Mouse (Mus musculus) MEL (cell line): ENCODE measurements around the gene Atp6v1g2. TPM values are rescaled to one million over a fixed set of nuclear protein-coding genes. Genes with fewer than 3 reads are reported as not detected.

ENCODE experiments used
- DNase-seq: peaks from one replicate; pipeline ENCODE4 v3.0.0; 2011; ENCODE audit warnings: low read depth, low spot score
- H3K27ac ChIP-seq: 2 replicates; pipeline ENCODE4 v1.5.1; 2012; ENCODE audit warnings: low read depth, mild to moderate bottlenecking, control low read depth, low read length, moderate library complexity; ENCODE audit not compliant: control insufficient read depth
- H3K27me3 ChIP-seq, 2 experiments: fragments of 150-350 bp in 1 of 2; sonication (generic) in 1 of 2; 2 replicates each; pipeline ENCODE4 v1.6.1; 2012; ENCODE audit warnings: low read length in 2 of 2, mild to moderate bottlenecking in 2 of 2, improper control_type of control experiment in 1 of 2, moderate library complexity in 1 of 2; ENCODE audit not compliant: insufficient read depth in 2 of 2, control insufficient read depth in 1 of 2
- H3K36me3 ChIP-seq, 2 experiments: 2 replicates each; pipeline ENCODE4 v1.6.1; 2012 to 2014; ENCODE audit warnings: low read length in 2 of 2, improper control_type of control experiment in 1 of 2, inconsistent platforms in 1 of 2, mild to moderate bottlenecking in 1 of 2; ENCODE audit not compliant: insufficient read depth in 2 of 2, control insufficient read depth in 1 of 2
- H3K4me1 ChIP-seq, 2 experiments: fragments of 150-350 bp in 1 of 2; sonication (generic) in 1 of 2; 2 replicates each; pipeline ENCODE4 v1.6.1; 2012; ENCODE audit warnings: low read length in 2 of 2, improper control_type of control experiment in 1 of 2, mild to moderate bottlenecking in 1 of 2; ENCODE audit not compliant: insufficient read depth in 2 of 2, control insufficient read depth in 1 of 2
- H3K4me3 ChIP-seq, 2 experiments: fragments of 150-350 bp in 1 of 2; sonication (generic) in 1 of 2; 2 replicates each; pipeline ENCODE4 v1.5.1; 2012; ENCODE audit warnings: low read depth in 2 of 2, low read length in 2 of 2, mild to moderate bottlenecking in 2 of 2, moderate library complexity in 2 of 2, control low read depth in 1 of 2, improper control_type of control experiment in 1 of 2; ENCODE audit not compliant: control insufficient read depth in 1 of 2, insufficient read depth in 1 of 2
- H3K79me2 ChIP-seq: 2 replicates; pipeline ENCODE4 v1.6.1; 2012; ENCODE audit warnings: mild to moderate bottlenecking, low read length, moderate library complexity; ENCODE audit not compliant: control insufficient read depth, poor library complexity, insufficient read depth
- H3K9ac ChIP-seq: 2 replicates; pipeline ENCODE4 v1.6.1; 2012; ENCODE audit warnings: low read depth, mild to moderate bottlenecking, control low read depth, low read length, moderate library complexity; ENCODE audit not compliant: control insufficient read depth, poor library complexity, severe bottlenecking
- H3K9me3 ChIP-seq: fragments of 150-350 bp; sonication (generic); replicated peaks from 2 replicates; pipeline ENCODE4 v1.6.1; 2012; ENCODE audit warnings: mild to moderate bottlenecking, low read length, improper control_type of control experiment, moderate library complexity; ENCODE audit not compliant: insufficient read depth
- CHD1 ChIP-seq: IDR thresholded peaks from 2 replicates; pipeline ENCODE4 v1.6.1; 2012; ENCODE audit warnings: low read depth, mild to moderate bottlenecking, inconsistent platforms, low read length, improper control_type of control experiment
- ELF1 ChIP-seq: IDR thresholded peaks from 2 replicates; pipeline ENCODE4 v1.6.1; 2014; ENCODE audit warnings: low read depth, mild to moderate bottlenecking, inconsistent platforms, low read length, improper control_type of control experiment, moderate library complexity
- ETS1 ChIP-seq: IDR thresholded peaks from 2 replicates; pipeline ENCODE4 v1.6.1; 2012; ENCODE audit warnings: low read depth, mild to moderate bottlenecking, inconsistent platforms, low read length, improper control_type of control experiment, moderate library complexity
- GABPA ChIP-seq: IDR thresholded peaks from 2 replicates; pipeline ENCODE4 v1.6.1; 2012; ENCODE audit warnings: low read depth, mild to moderate bottlenecking, inconsistent platforms, low read length, improper control_type of control experiment, moderate library complexity
- JUND ChIP-seq: IDR thresholded peaks from 2 replicates; pipeline ENCODE4 v1.6.1; 2011; ENCODE audit warnings: low read depth, mild to moderate bottlenecking, improper control_type of control experiment, low read length
- MAX ChIP-seq: IDR thresholded peaks from 2 replicates; pipeline ENCODE4 v1.6.1; 2011; ENCODE audit warnings: low read length, improper control_type of control experiment
- MAZ ChIP-seq: IDR thresholded peaks from 2 replicates; pipeline ENCODE4 v1.6.1; 2012; ENCODE audit warnings: low read depth, mild to moderate bottlenecking, inconsistent platforms, low read length, improper control_type of control experiment
- MXI1 ChIP-seq: IDR thresholded peaks from 2 replicates; pipeline ENCODE4 v1.6.1; 2011; ENCODE audit warnings: mild to moderate bottlenecking, low read depth, low read length, improper control_type of control experiment
- MYC ChIP-seq: IDR thresholded peaks from 2 replicates; pipeline ENCODE4 v1.6.1; 2011; ENCODE audit warnings: low read depth, mild to moderate bottlenecking, low read length, improper control_type of control experiment, moderate library complexity
- POLR2AphosphoS5 ChIP-seq: IDR thresholded peaks from 2 replicates; pipeline ENCODE4 v1.6.1; 2012; ENCODE audit warnings: low read depth, borderline replicate concordance, mild to moderate bottlenecking, inconsistent platforms, low read length, moderate library complexity, mixed read lengths
- RCOR1 ChIP-seq: IDR thresholded peaks from 2 replicates; pipeline ENCODE4 v1.6.1; 2012; ENCODE audit warnings: low read depth, mild to moderate bottlenecking, inconsistent platforms, low read length, improper control_type of control experiment
- TAL1 ChIP-seq: IDR thresholded peaks from 2 replicates; pipeline ENCODE4 v1.6.1; 2012; ENCODE audit warnings: mild to moderate bottlenecking, inconsistent platforms, low read length, moderate library complexity, mixed read lengths
- TBP ChIP-seq: IDR thresholded peaks from 2 replicates; pipeline ENCODE4 v1.8.0; 2011; ENCODE audit warnings: low read depth, low read length, improper control_type of control experiment
- UBTF ChIP-seq: IDR thresholded peaks from 2 replicates; pipeline ENCODE4 v1.6.1; 2012; ENCODE audit warnings: low read depth, mild to moderate bottlenecking, inconsistent platforms, low read length, improper control_type of control experiment, moderate library complexity, borderline replicate concordance; ENCODE audit not compliant: insufficient read depth
- ZMIZ1 ChIP-seq: IDR thresholded peaks from 2 replicates; pipeline ENCODE4 v1.6.1; 2012; ENCODE audit warnings: low read depth, mild to moderate bottlenecking, inconsistent platforms, low read length, improper control_type of control experiment, moderate library complexity
- polyA plus RNA-seq, 2 experiments: library from polyadenylated mRNA; stranded (reverse) in 1 of 2; unstranded in 1 of 2; fragments of >175 nt in 1 of 2; fragments of >200 nt in 1 of 2; gene quantifications; 2 replicates each; pipeline versions ENCODE4 v1.2.1 to v1.2.4; 2012; ENCODE audit warnings: low replicate concordance in 2 of 2, low read depth in 1 of 2; ENCODE audit not compliant: insufficient read length in 2 of 2, insufficient read depth in 1 of 2, missing spikeins in 1 of 2
- total RNA-seq: library from RNA; depleted of rRNA; stranded (reverse); fragments of 300-350 nt; gene quantifications from 2 replicates; pipeline ENCODE4 v1.2.3, GENCODE M21; 2012

The Atp6v1g2 gene
- total and polyA plus RNA-seq, 3 experiments = 0.46 to 4.7 TPM; not detected in 1

GRCm38 (mm10) chr17:35250348-35251120, 17.1 kb downstream of the Atp6v1g2 start:
- Histone ChIP-seq H3K27ac (no peak overlapping the region), H3K4me3 (no peak overlapping the region)

GRCm38 (mm10) chr17:35251162-35251719, 17.8 kb downstream of the Atp6v1g2 start:
- no peaks in the 10 kb centered on the region for H3K27me3 ChIP-seq
- H3K4me3 ChIP-seq = no peak overlapping the region
- no peak for DNase-seq
- no peaks in the 10 kb centered on the region for H3K9me3 ChIP-seq
- no peak overlapping the region for H3K9ac ChIP-seq
- H3K79me2 ChIP-seq = peaks cover 12% of the 10 kb centered on the region; the same call in 1 of the 2 replicates
- H3K27ac ChIP-seq = no peak overlapping the region
- TF ChIP-seq POLR2AphosphoS5 (0 out of 2 replicates have a peak, but pooled peaks have one; percentile 30), MAZ (no peak), RCOR1 (no peak), ZMIZ1 (0 out of 2 replicates have a peak, but pooled peaks have one; percentile 3)
- TF ChIP-seq, all 39 proteins: peak for 2
- H3K4me1 ChIP-seq = no peaks in the 10 kb centered on the region
- peaks cover 0 to 29% of the 10 kb centered on the region in 2 experiments; a peak in 2 of 4 replicates for H3K36me3 ChIP-seq

More at GRCm38 (mm10) chr17:35250348-35251120, 17.1 kb downstream of the Atp6v1g2 start:
- Histone ChIP-seq H3K36me3 (peaks cover under 1 to 32% of the 10 kb centered on the region in 2 experiments), H3K27me3 (no peaks in the 10 kb centered on the region), H3K4me1 (no peaks in the 10 kb centered on the region), H3K9me3 (no peaks in the 10 kb centered on the region), H3K9ac (no peak overlapping the region), H3K79me2 (peaks cover 18% of the 10 kb centered on the region)
- TF ChIP-seq GABPA (no peak), ZMIZ1 (peak; percentile 15; the same call in 1 of the 2 replicates), MYC (no peak)
- no peak for DNase-seq

- peaks cover 4% of the 10 kb centered on the region; the same call in 1 of the 2 replicates for H3K79me2 ChIP-seq
- H3K27ac ChIP-seq = no peak overlapping the region
- H3K9me3 ChIP-seq = no peaks in the 10 kb centered on the region
- no peak for DNase-seq
- H3K4me3 ChIP-seq = no peak overlapping the region
- H3K9ac ChIP-seq = no peak overlapping the region
- no peaks in the 10 kb centered on the region for H3K27me3 ChIP-seq
- H3K4me1 ChIP-seq = peaks cover 0 to under 1% of the 10 kb centered on the region in 2 experiments; a peak in 2 of 4 replicates
- TF ChIP-seq TAL1 = no peak
- TF ChIP-seq MAX = no peak
- TF ChIP-seq ETS1 = no peak
- TF ChIP-seq CHD1 = no peak
- no peak for TF ChIP-seq ELF1
- no peak for TF ChIP-seq JUND
- no peak for TF ChIP-seq TBP
- no peak for TF ChIP-seq MXI1
- no peak for TF ChIP-seq UBTF
- TF ChIP-seq, all 39 proteins: peak for 0
- H3K36me3 ChIP-seq = peaks cover 0 to 22% of the 10 kb centered on the region in 2 experiments; a peak in 2 of 4 replicates
Observed at GRCm38 (mm10) chr17:35251981-35252380, 18.5 kb downstream of the Atp6v1g2 start.
